Mouse (Mus musculus): ENCODE data around the gene Traf5. TPM values are rescaled to one million over a fixed set of nuclear protein-coding genes. Genes with fewer than 3 reads are reported as not detected.

Traf5 gene
- polyA plus RNA-seq, 1 experiment from 2014 or later: 8.1 TPM

DNA sequence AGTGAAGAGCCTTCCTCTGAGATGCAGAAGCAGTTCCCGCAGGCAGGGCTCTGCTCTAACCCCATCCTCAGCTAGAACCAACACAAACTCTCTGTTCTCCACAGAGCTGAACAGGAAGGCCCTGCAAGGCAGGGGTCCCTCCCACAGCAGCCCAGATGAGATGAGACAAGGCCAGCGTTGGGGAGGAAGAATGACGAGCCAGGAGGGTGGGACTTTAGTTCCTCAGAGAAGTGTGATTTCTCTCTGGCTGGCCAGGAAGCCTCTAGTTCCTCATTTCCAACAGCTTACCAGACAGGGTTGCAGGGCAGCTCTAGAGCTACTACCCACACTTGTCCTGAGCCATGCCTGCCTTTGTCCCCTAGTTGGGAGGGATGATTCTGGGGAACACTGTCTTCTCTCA, 14.0 kb downstream of the Traf5 start:
- peak; percentile 61 for ATAC-seq (ENCODE audit: low read depth)

DNA sequence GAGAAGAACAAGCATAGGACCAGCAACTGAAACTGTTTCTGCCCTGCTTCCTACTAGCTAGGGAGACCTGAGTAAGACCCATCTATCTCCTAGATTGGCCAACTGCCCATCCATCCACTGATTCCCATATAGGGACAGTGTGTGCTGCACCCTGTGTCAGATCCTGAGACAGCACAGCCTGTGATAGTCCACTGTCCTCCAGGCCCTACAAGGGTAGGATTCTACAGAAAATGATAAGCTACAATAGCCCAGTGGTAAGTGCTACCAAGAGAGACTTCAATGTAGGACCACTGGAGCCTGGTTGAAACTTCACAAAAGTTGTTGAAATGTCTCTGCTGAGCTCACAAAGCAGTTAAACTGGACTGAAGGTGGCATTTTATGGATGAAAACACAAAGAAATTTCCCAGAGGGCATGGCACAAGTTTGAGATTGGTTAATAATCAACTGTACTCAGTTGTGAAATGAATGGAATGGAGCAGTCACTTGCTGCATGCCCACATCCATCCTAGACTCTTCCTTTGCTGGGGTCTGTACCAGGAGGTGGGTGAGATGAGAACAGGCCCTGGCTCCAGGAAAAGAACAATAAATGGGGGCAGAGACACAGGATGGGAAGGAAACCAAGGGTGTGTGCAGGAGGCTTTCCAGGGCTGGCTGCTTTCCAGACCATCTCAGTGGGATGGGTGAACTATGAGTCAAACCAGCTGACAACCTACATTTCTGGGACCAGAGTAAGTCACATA, 15.4 kb downstream of the Traf5 start:
- no peak overlapping the region for H3K4me2 ChIP-seq
- DNase-seq (no peak), ATAC-seq (ENCODE audit: low read depth) (no peak)
- no peak overlapping the region for H3K4me3 ChIP-seq (replicated peaks)
- no peaks in the 10 kb centered on the region for H3K27me3 ChIP-seq
- H3K27ac ChIP-seq: peak overlapping the region; percentile 23
- no peak overlapping the region for H3K9ac ChIP-seq
- peaks cover 14% of the 10 kb centered on the region for H3K9me3 ChIP-seq (replicated peaks)
- peaks cover 41% of the 10 kb centered on the region for H3K4me1 ChIP-seq (replicated peaks)
- H3K36me3 ChIP-seq: peaks cover 15% of the 10 kb centered on the region

More for the DNA sequence above, 14.0 kb downstream of the Traf5 start:
- Histone ChIP-seq H3K9me3 (replicated peaks) (peaks cover 17% of the 10 kb centered on the region), H3K27ac (peak overlapping the region; percentile 53), H3K9ac (no peak overlapping the region), H3K27me3 (no peaks in the 10 kb centered on the region), H3K4me1 (replicated peaks) (peaks cover 41% of the 10 kb centered on the region), H3K4me2 (no peak overlapping the region), H3K36me3 (peaks cover 22% of the 10 kb centered on the region), H3K4me3 (replicated peaks) (no peak overlapping the region)
- no peak for DNase-seq
- WGBS (ENCODE audit: insufficient replicate concordance): 10% methylated on average over 3 of the region's 3 CpGs

- WGBS (ENCODE audit: insufficient replicate concordance): 70% methylated on average over 4 of the region's 4 CpGs
- Histone ChIP-seq H3K4me2 (no peak overlapping the region), H3K9ac (no peak overlapping the region), H3K27me3 (no peaks in the 10 kb centered on the region), H3K9me3 (replicated peaks) (peaks cover 6% of the 10 kb centered on the region), H3K36me3 (peaks cover 6% of the 10 kb centered on the region), H3K27ac (no peak overlapping the region), H3K4me1 (replicated peaks) (peaks cover 42% of the 10 kb centered on the region), H3K4me3 (replicated peaks) (no peak overlapping the region)
- DNase-seq (no peak), ATAC-seq (ENCODE audit: low read depth) (no peak)
Measured at GRCm38 (mm10) chr1:192076101-192076500, 16.3 kb downstream of the Traf5 start.

DNA sequence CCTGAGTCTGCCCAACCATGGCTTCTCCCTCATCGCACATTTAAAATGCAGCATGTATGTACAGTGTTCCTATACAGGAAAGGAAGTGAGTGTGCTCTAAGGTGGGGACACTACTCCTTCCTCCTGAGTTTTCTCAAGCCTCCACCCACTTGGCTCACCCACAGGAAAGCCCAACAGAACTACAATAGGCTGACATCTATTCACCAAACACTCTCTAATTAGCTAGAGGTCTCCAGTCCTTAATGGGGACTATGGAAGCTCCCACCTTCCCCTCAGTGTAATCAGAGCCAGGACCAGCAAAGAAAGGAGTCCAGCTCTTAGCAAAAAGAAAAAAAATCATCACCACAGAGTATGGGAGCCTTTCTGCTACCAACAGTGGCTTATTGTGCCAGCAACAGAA, 17.5 kb downstream of the Traf5 start:
- no peak for DNase-seq
- ATAC-seq (ENCODE audit: low read depth): no peak
- Histone ChIP-seq H3K4me2 (no peak overlapping the region), H3K4me3 (replicated peaks) (no peak overlapping the region), H3K9me3 (replicated peaks) (no peaks in the 10 kb centered on the region), H3K9ac (no peak overlapping the region), H3K27ac (no peak overlapping the region), H3K36me3 (no peaks in the 10 kb centered on the region), H3K4me1 (replicated peaks) (peaks cover 55% of the 10 kb centered on the region), H3K27me3 (no peaks in the 10 kb centered on the region)
- 52% methylated on average over 1 of the region's 1 CpGs for WGBS (ENCODE audit: insufficient replicate concordance)

GRCm38 (mm10) chr1:192072426-192072825, 19.9 kb downstream of the Traf5 start:
- Histone ChIP-seq H3K4me2 (no peak overlapping the region), H3K27me3 (no peaks in the 10 kb centered on the region), H3K4me1 (replicated peaks) (peaks cover 38% of the 10 kb centered on the region), H3K27ac (no peak overlapping the region), H3K4me3 (replicated peaks) (no peak overlapping the region), H3K9ac (no peak overlapping the region), H3K36me3 (peaks cover 8% of the 10 kb centered on the region; the same call in 1 of the 2 replicates), H3K9me3 (replicated peaks) (no peaks in the 10 kb centered on the region)
- DNase-seq (no peak), ATAC-seq (ENCODE audit: low read depth) (no peak)
- WGBS (ENCODE audit: insufficient replicate concordance): 97% methylated on average over 1 of the region's 1 CpGs

- H3K27me3 ChIP-seq: no peaks in the 10 kb centered on the region
- no peak overlapping the region for H3K4me3 ChIP-seq (replicated peaks)
- peaks cover 23% of the 10 kb centered on the region for H3K36me3 ChIP-seq
- no peak overlapping the region; the same call in 1 of the 2 replicates for H3K9ac ChIP-seq
- H3K4me2 ChIP-seq: no peak overlapping the region
- H3K9me3 ChIP-seq (replicated peaks): no peaks in the 10 kb centered on the region
- 29% methylated on average over 3 of the region's 3 CpGs for WGBS (ENCODE audit: insufficient replicate concordance)
- no peak for ATAC-seq (ENCODE audit: low read depth)
- no peak overlapping the region for H3K27ac ChIP-seq
- H3K4me1 ChIP-seq (replicated peaks): peaks cover 21% of the 10 kb centered on the region
- no peak for DNase-seq
Measured at GRCm38 (mm10) chr1:192070618-192071051, 21.7 kb downstream of the Traf5 start.

DNA sequence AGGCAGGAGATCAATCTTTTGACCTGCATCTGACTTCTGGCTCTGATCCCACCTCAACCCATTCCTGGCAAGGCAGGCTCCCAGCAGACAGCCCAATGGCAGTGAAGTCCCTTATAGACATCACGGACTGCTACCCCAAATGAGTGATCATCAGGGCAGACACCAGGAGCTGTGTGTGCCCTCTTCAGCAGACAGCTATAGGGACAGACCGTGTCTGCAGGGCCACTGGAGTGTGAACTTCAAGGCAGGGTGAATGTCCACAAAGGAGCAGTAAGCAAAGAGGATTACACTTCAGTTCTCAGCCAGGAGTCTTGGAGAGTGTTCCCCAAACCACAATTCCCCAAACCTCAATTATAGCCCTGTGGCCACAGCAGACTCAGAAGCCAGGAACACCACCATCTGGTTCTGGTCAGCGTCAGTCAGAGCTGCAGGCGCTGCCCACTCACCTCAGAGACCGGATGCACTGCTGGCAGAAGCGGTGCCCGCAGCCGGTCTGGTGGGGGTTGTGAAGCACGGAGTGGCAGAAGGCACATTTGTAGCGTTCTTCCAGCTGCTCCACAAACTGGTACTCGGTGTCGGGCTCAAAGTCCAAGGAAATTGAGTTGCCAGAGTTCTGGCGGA, 22.3 kb downstream of the Traf5 start:
- no peak overlapping the region; the same call in 1 of the 2 replicates for H3K9ac ChIP-seq
- ATAC-seq (ENCODE audit: low read depth): no peak
- no peak overlapping the region for H3K27ac ChIP-seq
- H3K4me1 ChIP-seq (replicated peaks): peaks cover 21% of the 10 kb centered on the region
- no peak for DNase-seq
- H3K36me3 ChIP-seq: peaks cover 28% of the 10 kb centered on the region
- no peaks in the 10 kb centered on the region for H3K9me3 ChIP-seq (replicated peaks)
- H3K4me2 ChIP-seq: no peak overlapping the region
- 50% methylated on average over 13 of the region's 13 CpGs for WGBS (ENCODE audit: insufficient replicate concordance)
- no peak overlapping the region for H3K4me3 ChIP-seq (replicated peaks)
- no peaks in the 10 kb centered on the region for H3K27me3 ChIP-seq

- H3K9ac ChIP-seq: no peak overlapping the region
Measured at GRCm38 (mm10) chr1:192068188-192068587, 24.2 kb downstream of the Traf5 start.

GRCm38 (mm10) chr1:192066956-192067355, 25.4 kb downstream of the Traf5 start:
- H3K9me3 ChIP-seq (replicated peaks): peaks cover 6% of the 10 kb centered on the region
- H3K4me2 ChIP-seq: no peak overlapping the region
- 81% methylated on average over 3 of the region's 3 CpGs for WGBS (ENCODE audit: insufficient replicate concordance)
- DNase-seq (no peak), ATAC-seq (ENCODE audit: low read depth) (no peak)
- H3K27me3 ChIP-seq: no peaks in the 10 kb centered on the region
- H3K36me3 ChIP-seq: peaks cover 52% of the 10 kb centered on the region
- no peak overlapping the region for H3K27ac ChIP-seq
- H3K9ac ChIP-seq: no peak overlapping the region
- H3K4me1 ChIP-seq (replicated peaks): peaks cover 21% of the 10 kb centered on the region
- no peak overlapping the region for H3K4me3 ChIP-seq (replicated peaks)

More at GRCm38 (mm10) chr1:192068188-192068587, 24.2 kb downstream of the Traf5 start:
- Histone ChIP-seq H3K9me3 (replicated peaks) (peaks cover 6% of the 10 kb centered on the region), H3K27ac (no peak overlapping the region), H3K4me2 (no peak overlapping the region), H3K4me3 (replicated peaks) (no peak overlapping the region), H3K36me3 (peaks cover 46% of the 10 kb centered on the region), H3K27me3 (no peaks in the 10 kb centered on the region), H3K4me1 (replicated peaks) (peaks cover 21% of the 10 kb centered on the region)
- WGBS (ENCODE audit: insufficient replicate concordance): 49% methylated on average over 2 of the region's 2 CpGs
- peak; percentile 82 for ATAC-seq (ENCODE audit: low read depth)
- DNase-seq: no peak

GRCm38 (mm10) chr1:192063209-192063946, 29.0 kb downstream of the Traf5 start:
- Histone ChIP-seq H3K4me3 (replicated peaks) (no peak overlapping the region), H3K27ac (no peak overlapping the region), H3K4me1 (replicated peaks) (peaks cover 5% of the 10 kb centered on the region), H3K36me3 (peaks cover 62% of the 10 kb centered on the region), H3K4me2 (no peak overlapping the region), H3K9me3 (replicated peaks) (peaks cover 6% of the 10 kb centered on the region), H3K9ac (no peak overlapping the region), H3K27me3 (no peaks in the 10 kb centered on the region)
- DNase-seq (no peak), ATAC-seq (ENCODE audit: low read depth) (no peak)
- 69% methylated on average over 8 of the region's 8 CpGs for WGBS (ENCODE audit: insufficient replicate concordance)

DNA sequence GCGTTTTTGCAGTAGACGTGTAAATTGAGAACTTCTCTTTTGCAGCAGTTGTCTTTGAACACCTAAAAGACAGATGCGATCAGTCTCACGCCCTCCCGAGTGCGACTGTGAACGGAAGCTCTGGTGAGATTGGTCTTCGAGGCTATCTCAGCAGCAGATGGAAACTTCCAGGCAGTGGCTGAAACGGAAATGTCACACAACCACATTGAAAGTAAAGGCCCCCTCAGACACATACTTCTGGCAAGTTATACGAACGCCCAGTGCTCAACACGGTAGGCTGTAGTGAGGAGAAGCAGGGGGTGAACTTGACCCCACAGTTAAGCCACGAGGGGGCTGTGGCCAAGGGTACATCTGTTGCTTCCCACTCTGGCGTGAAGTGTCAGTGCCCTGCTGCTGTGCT, 29.7 kb downstream of the Traf5 start:
- Histone ChIP-seq H3K9me3 (replicated peaks) (peaks cover 6% of the 10 kb centered on the region), H3K36me3 (peaks cover 56% of the 10 kb centered on the region), H3K4me1 (replicated peaks) (no peaks in the 10 kb centered on the region), H3K4me3 (replicated peaks) (no peak overlapping the region), H3K4me2 (no peak overlapping the region), H3K9ac (no peak overlapping the region), H3K27ac (no peak overlapping the region), H3K27me3 (no peaks in the 10 kb centered on the region)
- ATAC-seq (ENCODE audit: low read depth) (no peak), DNase-seq (no peak)
- 71% methylated on average over 14 of the region's 14 CpGs for WGBS (ENCODE audit: insufficient replicate concordance)
